Mouse (Mus musculus): ENCODE measurements around the gene Serpinb9b.

Gene Serpinb9b

GRCm38 (mm10) chr13:33035506-33035905, 8.3 kb downstream of the Serpinb9b start:
- in situ Hi-C loops (cut with MboI; ENCODE audit: low sequenced_read_pairs): no loop called here

GRCm38 (mm10) chr13:33043542-33043941, 16.3 kb downstream of the Serpinb9b start:
- in situ Hi-C loops (cut with MboI; ENCODE audit: low sequenced_read_pairs): no loop called here

GRCm38 (mm10) chr13:33047234-33047633, 20.0 kb downstream of the Serpinb9b start:
- in situ Hi-C loops (cut with MboI; ENCODE audit: low sequenced_read_pairs): no loop called here

- in situ Hi-C loops (cut with MboI; ENCODE audit: low sequenced_read_pairs): no loop called here
Measured at GRCm38 (mm10) chr13:33048187-33048586, 21.0 kb downstream of the Serpinb9b start.

- in situ Hi-C loops (cut with MboI; ENCODE audit: low sequenced_read_pairs): no loop called here
Measured at GRCm38 (mm10) chr13:33051697-33052096, 24.5 kb downstream of the Serpinb9b start.

- in situ Hi-C loops (cut with MboI; ENCODE audit: low sequenced_read_pairs): no loop called here
Measured at GRCm38 (mm10) chr13:33063048-33063447, 35.8 kb downstream of the Serpinb9b start.

GRCm38 (mm10) chr13:33067387-33067977, 40.3 kb downstream of the Serpinb9b start:
- in situ Hi-C loops (cut with MboI; ENCODE audit: low sequenced_read_pairs): no loop called here

- in situ Hi-C loops (cut with MboI; ENCODE audit: low sequenced_read_pairs): no loop called here
Measured at GRCm38 (mm10) chr13:33068164-33068563, 40.9 kb downstream of the Serpinb9b start.

- in situ Hi-C loops (cut with MboI; ENCODE audit: low sequenced_read_pairs): loop anchor here (10.0 kb wide), 1 partner anchor 167 kb away; no protein-coding TSS in a partner anchor
Measured at GRCm38 (mm10) chr13:33071776-33072175, 44.6 kb downstream of the Serpinb9b start.

- in situ Hi-C loops (cut with MboI; ENCODE audit: low sequenced_read_pairs): loop anchor here (10.0 kb wide), 1 partner anchor 169 kb away; no protein-coding TSS in a partner anchor
Measured at GRCm38 (mm10) chr13:33074029-33074428, 46.8 kb downstream of the Serpinb9b start.

- in situ Hi-C loops (cut with MboI; ENCODE audit: low sequenced_read_pairs): loop anchor here (10.0 kb wide), 1 partner anchor 171 kb away; no protein-coding TSS in a partner anchor
Measured at GRCm38 (mm10) chr13:33076247-33076646, 49.0 kb downstream of the Serpinb9b start.

- in situ Hi-C loops (cut with MboI; ENCODE audit: low sequenced_read_pairs): loop anchor here (10.0 kb wide), 1 partner anchor 172 kb away; no protein-coding TSS in a partner anchor
Measured at GRCm38 (mm10) chr13:33077026-33077685, 49.9 kb downstream of the Serpinb9b start.

- in situ Hi-C loops (cut with MboI; ENCODE audit: low sequenced_read_pairs): loop anchor here (10.0 kb wide), 1 partner anchor 173 kb away; no protein-coding TSS in a partner anchor
Measured at GRCm38 (mm10) chr13:33078056-33078705, 51.0 kb downstream of the Serpinb9b start, which contains the start of gene Serpinb1b. TSS of gene Serpinb1b (plus strand) at chr13:33078575.

GRCm38 (mm10) chr13:33079391-33079790, 52.2 kb downstream of the Serpinb9b start:
- in situ Hi-C loops (cut with MboI; ENCODE audit: low sequenced_read_pairs): loop anchor here (10.0 kb wide), 1 partner anchor 175 kb away; no protein-coding TSS in a partner anchor

- in situ Hi-C loops (cut with MboI; ENCODE audit: low sequenced_read_pairs): no loop called here
Measured at GRCm38 (mm10) chr13:33080356-33080755, 53.1 kb downstream of the Serpinb9b start.

- in situ Hi-C loops (cut with MboI; ENCODE audit: low sequenced_read_pairs): no loop called here
Measured at GRCm38 (mm10) chr13:33083834-33084233, 56.6 kb downstream of the Serpinb9b start.

GRCm38 (mm10) chr13:33084975-33085694, 57.9 kb downstream of the Serpinb9b start:
- in situ Hi-C loops (cut with MboI; ENCODE audit: low sequenced_read_pairs): no loop called here

GRCm38 (mm10) chr13:33085695-33086432, 58.6 kb downstream of the Serpinb9b start:
- in situ Hi-C loops (cut with MboI; ENCODE audit: low sequenced_read_pairs): no loop called here

- in situ Hi-C loops (cut with MboI; ENCODE audit: low sequenced_read_pairs): no loop called here
Measured at GRCm38 (mm10) chr13:33089566-33089965, 62.4 kb downstream of the Serpinb9b start.

GRCm38 (mm10) chr13:33090546-33090945, 63.3 kb downstream of the Serpinb9b start:
- in situ Hi-C loops (cut with MboI; ENCODE audit: low sequenced_read_pairs): no loop called here

All from CH12F3 (cell line).